Mouse (Mus musculus) neural tube, embryonic 13.5 days (tissue): Measurements from ENCODE around the gene Nusap1. TPM values are rescaled to one million over a fixed set of nuclear protein-coding genes. Genes with fewer than 3 reads are reported as not detected.
A peak's percentile ranks its signal among the peaks of the same experiment; 100 is the strongest.
"Not testable (repeated sequence)": the region's sequence is repeated elsewhere in the genome, so short reads cannot be mapped to it uniquely, and the experiment has no call there.

Source experiments
- ATAC-seq: fragments of 200-750 bp; cut with Nextera tagmentation; 2 replicates; pipeline ENCODE4 v1.8.0; 2017; ENCODE audit warnings: low read depth, mild to moderate bottlenecking, moderate TSS enrichment, moderate library complexity
- H3K27ac ChIP-seq: fragments of 300-500 bp; sonication (generic); replicated peaks from 2 replicates; pipeline ENCODE4 v1.5.1; 2015; ENCODE audit warnings: moderate library complexity, mild to moderate bottlenecking, inconsistent platforms
- H3K27me3 ChIP-seq: fragments of 300-500 bp; sonication (generic); 2 replicates; pipeline ENCODE4 v1.6.1; 2015; ENCODE audit warnings: mild to moderate bottlenecking, inconsistent platforms
- H3K36me3 ChIP-seq: fragments of 300-500 bp; sonication (generic); 2 replicates; pipeline ENCODE4 v1.6.1; 2015; ENCODE audit warnings: mild to moderate bottlenecking, inconsistent platforms
- H3K4me1 ChIP-seq: fragments of 300-500 bp; sonication (generic); replicated peaks from 2 replicates; pipeline ENCODE4 v1.6.1; 2015; ENCODE audit warnings: inconsistent platforms
- H3K4me2 ChIP-seq: fragments of 300-500 bp; sonication (generic); 2 replicates; pipeline ENCODE4 v1.6.1; 2015; ENCODE audit warnings: inconsistent platforms, mild to moderate bottlenecking, moderate library complexity
- H3K4me3 ChIP-seq: fragments of 300-500 bp; sonication (generic); 2 replicates; pipeline ENCODE4 v1.5.1; 2015; ENCODE audit warnings: mild to moderate bottlenecking, inconsistent platforms
- H3K9ac ChIP-seq: fragments of 300-500 bp; sonication (generic); 2 replicates; pipeline ENCODE4 v1.6.1; 2015; ENCODE audit warnings: moderate library complexity, mild to moderate bottlenecking, inconsistent platforms
- H3K9me3 ChIP-seq: fragments of 300-500 bp; sonication (generic); 2 replicates; pipeline ENCODE4 v1.6.1; 2016; ENCODE audit warnings: inconsistent platforms
- WGBS: fragments of 180-500 bp; shearing (Covaris S2); methylation state at CpG from one replicate; pipeline ENCODE4 v1.1.7; 2015; 5-methylcytosine and 5-hydroxymethylcytosine counted together
- polyA plus RNA-seq: library from polyadenylated mRNA; unstranded; fragments of >200 nt; fragmentation: Nextera tagmentation; extraction: Ambion mirVana; gene quantifications from 2 replicates; pipeline ENCODE4 v1.2.1, GENCODE M21; 2015

Gene Nusap1
- polyA plus RNA-seq, 1 experiment from 2014 or later: 13.4 TPM

DNA sequence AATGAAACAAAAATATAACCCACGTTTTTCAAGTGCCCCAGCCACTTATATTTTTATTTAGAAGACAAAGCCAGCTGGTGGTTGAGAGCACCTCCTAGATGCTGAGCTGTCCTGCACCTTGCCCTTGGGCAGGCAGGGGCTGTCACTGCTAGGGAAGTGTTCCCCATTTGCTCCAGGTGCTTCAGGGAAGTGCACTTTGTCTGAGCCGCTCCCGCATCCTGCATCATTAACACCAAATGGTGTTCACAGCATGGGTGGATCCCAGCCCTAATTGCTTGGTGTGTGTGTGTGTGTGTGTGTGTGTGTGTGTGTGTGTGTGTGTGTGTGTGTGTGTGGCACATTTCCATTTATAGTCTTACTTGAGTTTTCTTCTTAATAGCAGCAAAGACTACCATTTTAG, 16.5 kb upstream of the Nusap1 start:
- not testable (repeated sequence) for H3K4me2 ChIP-seq, ATAC-seq, H3K4me3 ChIP-seq, H3K9ac ChIP-seq, H3K27ac ChIP-seq, H3K9me3 ChIP-seq, H3K27me3 ChIP-seq
- Histone ChIP-seq H3K4me1 (peaks cover 36% of the 10 kb centered on the region), H3K36me3 (peaks cover 60% of the 10 kb centered on the region)
- 72% methylated on average over 3 of the region's 3 CpGs for WGBS

DNA sequence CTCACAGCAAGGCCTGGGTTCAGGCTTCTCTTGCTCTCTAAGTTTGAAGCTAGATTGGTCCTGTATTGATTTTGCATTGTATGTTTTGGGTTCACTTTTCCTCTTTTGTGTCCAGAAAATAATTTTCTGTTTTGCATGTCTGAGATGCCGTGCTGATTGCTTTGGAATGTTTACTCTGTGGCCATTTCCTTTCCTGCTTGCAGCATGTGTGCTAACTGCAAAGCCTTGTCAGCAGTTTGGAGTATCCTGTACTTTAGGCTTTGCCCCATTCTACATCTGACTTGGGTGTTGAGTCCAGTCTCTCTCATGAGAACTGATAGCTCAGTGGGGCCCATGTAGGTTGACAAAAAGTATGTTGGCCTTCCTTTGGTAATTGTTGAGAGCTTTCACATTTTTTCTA, 15.6 kb upstream of the Nusap1 start:
- peaks cover 59% of the 10 kb centered on the region for H3K36me3 ChIP-seq
- H3K4me1 ChIP-seq: peaks cover 29% of the 10 kb centered on the region
- no peak overlapping the region for H3K4me2 ChIP-seq
- no peak overlapping the region for H3K9ac ChIP-seq
- no peak overlapping the region for H3K27ac ChIP-seq
- H3K4me3 ChIP-seq: no peak overlapping the region
- H3K27me3 ChIP-seq: no peaks in the 10 kb centered on the region
- no peak for ATAC-seq
- H3K9me3 ChIP-seq: no peaks in the 10 kb centered on the region
- 87% methylated on average over 1 of the region's 1 CpGs for WGBS

DNA sequence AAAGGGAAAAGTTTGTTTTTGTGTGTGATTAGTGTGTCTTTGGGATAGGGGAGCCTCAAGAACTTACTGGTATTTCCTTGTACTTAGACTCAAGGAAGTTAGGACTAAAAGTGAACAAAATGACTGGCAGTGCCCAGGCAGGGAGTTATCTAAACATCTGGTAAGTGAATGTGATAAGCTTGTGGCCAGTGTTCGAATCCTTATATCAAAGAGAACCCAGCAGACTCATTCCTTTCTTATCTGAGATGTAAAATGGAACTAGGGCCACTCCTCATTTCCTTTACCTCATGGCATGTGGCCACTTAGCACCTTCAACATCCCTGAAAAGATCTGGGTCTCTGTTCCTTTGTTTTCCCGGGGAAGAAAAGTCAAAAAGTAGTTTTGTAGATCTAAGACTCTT, 14.2 kb upstream of the Nusap1 start:
- no peak for ATAC-seq
- Histone ChIP-seq H3K27me3 (no peaks in the 10 kb centered on the region), H3K36me3 (peaks cover 60% of the 10 kb centered on the region), H3K4me2 (no peak overlapping the region), H3K4me1 (peaks cover 22% of the 10 kb centered on the region), H3K4me3 (no peak overlapping the region), H3K9me3 (no peaks in the 10 kb centered on the region), H3K9ac (no peak overlapping the region), H3K27ac (no peak overlapping the region)
- WGBS: 91% methylated on average over 2 of the region's 2 CpGs

DNA sequence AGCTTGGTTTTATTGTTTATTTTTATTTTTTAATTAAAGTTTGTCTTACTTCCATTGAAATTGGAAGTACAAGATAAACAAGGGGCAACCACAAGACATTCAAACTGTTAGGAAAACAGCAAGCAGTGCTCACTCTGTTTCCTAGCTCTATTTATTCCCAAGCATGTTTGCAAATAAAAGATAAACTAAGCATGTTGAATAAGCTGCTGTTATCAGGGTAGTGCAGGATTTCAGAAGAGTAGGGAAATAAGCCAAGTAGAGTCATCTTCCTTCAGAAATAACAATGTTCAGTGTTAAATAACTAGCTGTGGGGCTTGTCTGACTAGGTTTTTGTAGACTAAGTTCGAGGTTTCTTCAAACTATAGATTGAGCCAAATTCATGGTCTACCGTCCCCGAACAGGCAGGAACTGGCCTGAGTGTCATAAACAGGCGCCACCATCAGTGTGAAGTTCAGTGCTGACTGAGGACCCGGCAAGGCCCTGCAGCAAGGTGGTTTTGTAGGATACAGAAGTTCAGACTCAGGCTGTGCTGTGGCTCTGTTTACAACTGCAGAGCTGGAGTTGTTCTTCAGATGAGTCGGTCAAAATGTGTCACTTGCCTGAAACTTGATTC, 12.6 kb upstream of the Nusap1 start:
- no peak overlapping the region for H3K4me2 ChIP-seq

DNA sequence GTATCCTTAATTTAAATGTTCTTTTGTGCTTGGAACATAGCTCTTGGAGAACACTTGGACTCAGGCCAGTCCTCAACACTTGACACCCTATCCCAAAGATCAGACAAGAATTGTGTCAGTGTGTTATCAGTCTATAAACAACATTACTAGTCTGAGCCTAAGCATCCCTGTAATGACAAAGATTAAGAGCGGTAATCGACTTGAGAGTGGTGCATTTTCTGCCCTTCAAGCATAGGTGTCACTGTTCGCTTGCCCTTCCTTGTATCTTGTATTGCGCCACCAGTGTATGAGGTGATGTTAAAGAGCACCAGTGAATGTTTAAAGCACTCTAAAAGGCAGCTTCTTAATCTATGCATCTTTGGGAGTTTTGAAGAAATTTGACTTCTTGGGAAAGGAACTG, 11.1 kb upstream of the Nusap1 start:
- no peak overlapping the region for H3K4me2 ChIP-seq
- no peak overlapping the region for H3K4me3 ChIP-seq
- H3K4me1 ChIP-seq: peaks cover 6% of the 10 kb centered on the region; the same call in 1 of the 2 replicates
- H3K36me3 ChIP-seq: peaks cover 50% of the 10 kb centered on the region
- no peak for ATAC-seq
- no peaks in the 10 kb centered on the region for H3K9me3 ChIP-seq
- H3K27ac ChIP-seq: no peak overlapping the region
- H3K9ac ChIP-seq: no peak overlapping the region
- WGBS: 96% methylated on average over 4 of the region's 4 CpGs
- no peaks in the 10 kb centered on the region for H3K27me3 ChIP-seq

More for the DNA sequence above, 12.6 kb upstream of the Nusap1 start:
- WGBS: 89% methylated on average over 6 of the region's 6 CpGs
- ATAC-seq: no peak
- Histone ChIP-seq H3K27ac (no peak overlapping the region), H3K9ac (no peak overlapping the region), H3K9me3 (no peaks in the 10 kb centered on the region), H3K4me1 (peaks cover 18% of the 10 kb centered on the region), H3K36me3 (peaks cover 59% of the 10 kb centered on the region), H3K4me3 (no peak overlapping the region), H3K27me3 (no peaks in the 10 kb centered on the region)

DNA sequence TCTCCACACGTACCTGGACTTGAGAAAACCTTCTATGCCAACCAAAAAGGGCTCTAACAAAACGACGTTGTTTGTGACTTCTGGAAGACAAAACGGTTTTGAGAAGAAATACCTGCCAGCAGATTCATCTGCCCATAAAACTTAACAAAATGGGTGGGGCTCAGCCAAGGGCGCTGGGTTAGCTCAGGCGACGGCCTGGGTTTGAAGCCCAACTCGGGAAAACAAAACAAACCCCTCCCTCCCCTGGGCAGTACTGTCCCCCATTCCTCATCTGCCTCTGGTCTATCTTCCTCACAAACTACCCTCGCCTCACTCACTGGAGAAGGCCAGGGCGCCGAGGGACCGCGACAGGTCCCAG, 278 bp upstream of the Nusap1 start:
- WGBS: 1% methylated on average over 13 of the region's 13 CpGs
- Histone ChIP-seq H3K9ac (peak overlapping the region; percentile 61), H3K36me3 (no peaks in the 10 kb centered on the region), H3K4me3 (peak overlapping the region; percentile 62), H3K27me3 (no peaks in the 10 kb centered on the region), H3K27ac (no peak overlapping the region), H3K4me1 (peaks cover 33% of the 10 kb centered on the region), H3K9me3 (no peaks in the 10 kb centered on the region), H3K4me2 (peak overlapping the region; percentile 83)
- ATAC-seq: no peak

DNA sequence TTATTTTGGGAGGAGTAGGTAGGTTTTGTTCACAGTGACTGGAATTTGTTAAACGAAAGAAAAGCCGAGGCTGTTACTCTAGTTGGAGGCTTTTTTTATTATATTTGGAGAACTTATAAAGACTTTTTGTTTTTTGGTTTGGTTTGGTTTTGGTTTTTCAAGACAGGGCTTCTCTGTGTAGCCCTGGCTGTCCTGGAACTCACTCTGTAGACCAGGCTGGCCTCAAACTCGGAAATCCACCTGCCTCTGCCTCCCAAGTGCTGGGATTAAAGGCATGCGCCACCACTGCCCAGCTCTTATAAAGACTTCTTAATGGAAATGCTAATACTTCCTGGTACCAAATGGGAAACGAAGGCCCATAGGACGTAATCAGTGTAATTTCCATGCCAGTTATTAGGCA, 904 bp downstream of the Nusap1 start:
- H3K4me3 ChIP-seq: peak overlapping the region; percentile 62
- H3K27ac ChIP-seq, H3K36me3 ChIP-seq, ATAC-seq, H3K9me3 ChIP-seq, H3K27me3 ChIP-seq: not testable (repeated sequence)
- peak overlapping the region; percentile 83 for H3K4me2 ChIP-seq
- 12% methylated on average over 6 of the region's 6 CpGs for WGBS
- peak overlapping the region; percentile 63 for H3K9ac ChIP-seq
- peaks cover 33% of the 10 kb centered on the region for H3K4me1 ChIP-seq

DNA sequence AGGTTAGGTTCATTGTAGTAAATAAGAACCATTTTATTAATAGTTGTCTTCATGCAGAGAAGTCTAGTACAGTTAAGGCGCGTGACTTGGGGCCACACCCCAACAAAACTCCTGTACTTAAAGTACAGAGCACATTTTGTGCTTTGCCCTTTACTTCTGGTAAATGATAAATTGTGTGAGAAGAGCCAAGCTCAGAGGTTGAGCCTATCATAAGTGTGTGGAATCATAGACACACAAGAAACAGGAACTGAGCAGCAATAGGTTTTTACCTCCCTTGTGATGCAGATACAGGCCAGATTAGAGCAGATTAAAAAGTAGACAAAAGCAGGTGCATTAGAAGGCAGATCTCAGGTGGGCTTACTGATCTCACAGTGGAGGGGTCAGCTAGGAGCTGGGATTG, 3.2 kb downstream of the Nusap1 start:
- H3K4me1 ChIP-seq: peaks cover 33% of the 10 kb centered on the region
- 0 out of 2 replicates have a peak overlapping the region, but pooled peaks have one; percentile 3 for H3K4me2 ChIP-seq
- H3K9ac ChIP-seq: no peak overlapping the region; the same call in 1 of the 2 replicates
- H3K27me3 ChIP-seq: no peaks in the 10 kb centered on the region
- H3K9me3 ChIP-seq: no peaks in the 10 kb centered on the region
- ATAC-seq: no peak
- WGBS: 100% methylated on average over 2 of the region's 2 CpGs
- no peaks in the 10 kb centered on the region for H3K36me3 ChIP-seq
- H3K27ac ChIP-seq: no peak overlapping the region
- no peak overlapping the region for H3K4me3 ChIP-seq

DNA sequence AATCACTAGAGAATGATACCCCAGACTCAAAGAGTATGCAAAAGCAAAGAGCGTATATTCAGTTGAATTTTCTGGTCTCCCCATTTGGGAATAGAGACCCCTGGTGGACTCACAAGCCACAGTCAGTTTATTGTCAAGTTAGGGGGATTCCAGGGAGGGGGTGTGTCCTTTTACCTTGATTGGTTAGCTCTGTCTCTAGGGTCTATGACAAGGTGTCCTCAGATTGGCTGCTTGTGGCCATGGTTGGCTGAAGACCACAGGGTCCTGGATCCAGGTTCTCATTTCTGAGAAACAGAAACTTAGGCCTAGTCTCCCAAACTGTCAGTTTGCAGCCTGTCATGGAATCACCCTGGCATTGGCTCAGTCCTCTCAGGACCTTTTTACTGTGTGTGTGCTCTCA, 18.7 kb downstream of the Nusap1 start:
- Histone ChIP-seq H3K4me3 (no peak overlapping the region), H3K27ac (no peak overlapping the region), H3K4me2 (no peak overlapping the region), H3K36me3 (peaks cover 48% of the 10 kb centered on the region), H3K4me1 (no peaks in the 10 kb centered on the region), H3K27me3 (no peaks in the 10 kb centered on the region), H3K9me3 (no peaks in the 10 kb centered on the region), H3K9ac (no peak overlapping the region)
- 84% methylated on average over 1 of the region's 1 CpGs for WGBS
- ATAC-seq: no peak

DNA sequence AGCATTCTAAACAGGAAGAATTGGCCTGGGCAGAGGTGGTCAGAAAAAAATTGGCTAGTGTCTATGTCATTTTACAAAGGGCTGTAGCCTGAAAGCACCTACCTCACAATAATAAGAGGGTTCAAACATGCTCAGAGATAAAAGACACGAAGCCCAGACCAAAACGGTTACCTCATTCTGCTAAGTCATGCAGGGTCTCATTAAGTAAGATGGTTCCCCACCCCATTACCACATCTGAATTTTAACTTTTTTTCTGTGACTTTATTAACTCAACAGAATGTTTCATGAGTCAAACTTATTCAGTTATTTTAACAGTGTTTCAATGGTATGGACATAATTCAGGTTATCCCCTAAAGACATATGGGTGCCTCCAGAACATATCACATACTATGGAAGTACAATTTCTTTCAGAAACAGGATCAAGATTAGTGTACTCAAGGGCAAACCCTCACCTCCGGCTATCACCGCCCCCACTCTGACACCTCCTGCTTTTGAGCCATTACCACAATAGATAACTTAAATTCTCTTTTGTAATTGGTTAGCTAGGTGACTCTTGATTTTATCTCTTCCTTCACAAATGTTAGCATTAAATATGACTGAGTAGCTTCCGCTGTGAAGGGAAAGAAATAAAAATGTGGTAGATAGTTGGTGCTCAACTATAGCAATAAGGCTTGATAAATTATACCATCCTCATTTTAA, 23.3 kb downstream of the Nusap1 start:
- Histone ChIP-seq H3K36me3 (peaks cover 60% of the 10 kb centered on the region), H3K4me3 (no peak overlapping the region), H3K9me3 (no peaks in the 10 kb centered on the region), H3K4me1 (no peaks in the 10 kb centered on the region), H3K4me2 (no peak overlapping the region), H3K27me3 (no peaks in the 10 kb centered on the region), H3K27ac (no peak overlapping the region), H3K9ac (no peak overlapping the region)
- ATAC-seq: no peak
- 96% methylated on average over 5 of the region's 5 CpGs for WGBS

DNA sequence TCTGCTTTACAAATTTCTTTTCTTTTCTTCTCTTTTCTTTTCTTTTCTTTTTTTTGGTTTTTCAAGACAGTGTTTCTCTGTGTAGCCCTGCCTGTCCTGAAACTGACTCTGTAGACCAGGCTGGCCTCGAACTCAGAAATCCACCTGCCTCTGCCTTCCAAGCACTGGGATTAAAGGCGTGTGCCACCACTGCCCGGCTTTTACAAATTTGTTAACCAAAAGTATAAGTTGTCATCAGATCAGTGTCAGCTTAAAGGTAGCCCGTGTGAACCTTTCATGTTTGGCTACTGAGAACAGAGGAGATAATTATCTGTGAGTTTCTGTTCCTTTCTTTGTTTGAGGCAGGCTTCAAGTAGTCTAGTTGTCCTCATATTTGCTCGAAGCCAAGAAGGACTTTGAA, 26.2 kb downstream of the Nusap1 start:
- H3K4me2 ChIP-seq: no peak overlapping the region
- no peak overlapping the region for H3K4me3 ChIP-seq
- peaks cover 54% of the 10 kb centered on the region for H3K36me3 ChIP-seq
- no peak overlapping the region for H3K9ac ChIP-seq
- 97% methylated on average over 5 of the region's 5 CpGs for WGBS
- no peaks in the 10 kb centered on the region for H3K4me1 ChIP-seq
- H3K27me3 ChIP-seq: no peaks in the 10 kb centered on the region
- no peaks in the 10 kb centered on the region for H3K9me3 ChIP-seq
- no peak for ATAC-seq
- H3K27ac ChIP-seq: no peak overlapping the region

DNA sequence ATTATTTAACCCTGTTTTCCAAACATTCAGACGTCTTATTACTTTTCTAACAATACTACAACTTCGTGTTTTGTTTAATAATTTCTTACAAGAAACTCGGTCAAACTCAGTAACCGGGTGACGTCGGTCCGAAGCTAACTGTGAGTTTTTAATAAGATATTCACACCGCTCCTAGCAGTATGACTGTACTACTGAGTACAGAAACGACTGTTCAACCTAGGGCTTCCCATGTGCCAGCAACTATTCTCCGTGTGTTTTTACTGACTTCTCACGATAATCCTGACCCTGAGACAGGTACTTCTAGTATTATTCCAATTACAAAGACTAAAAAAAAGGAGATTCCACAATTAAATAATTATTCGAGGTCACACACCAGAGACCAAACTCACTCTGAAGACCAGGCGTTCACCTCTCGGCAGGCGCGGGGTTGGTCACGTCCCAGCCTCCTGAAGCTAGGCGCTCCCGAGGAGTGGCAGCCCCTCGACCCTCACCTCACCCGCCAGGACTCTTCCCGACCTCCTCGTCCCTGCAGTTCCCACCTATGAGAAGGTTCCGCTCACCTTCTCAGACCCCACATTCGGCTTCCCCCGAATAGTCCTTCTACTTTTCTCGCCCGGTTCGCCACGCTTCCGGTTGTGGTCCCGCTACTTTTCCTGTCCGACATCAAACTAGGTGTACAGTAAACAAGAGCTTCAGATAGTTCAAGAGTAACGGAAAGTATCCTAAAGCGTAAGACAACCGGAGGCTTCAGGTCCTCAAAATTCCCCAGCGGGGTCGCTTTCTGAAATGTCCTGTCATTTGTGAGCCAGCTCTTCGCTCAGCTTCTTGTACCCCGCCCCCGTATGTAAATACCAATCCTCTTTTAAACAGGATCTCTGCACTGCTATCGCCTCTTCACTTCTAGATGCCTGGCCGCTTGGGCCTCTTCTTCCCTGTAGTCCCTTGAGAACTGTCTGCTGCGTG, 44.4 kb downstream of the Nusap1 start, which contains the start of gene Ndufaf1:
TSS of gene Ndufaf1 (minus strand) at position 608 of the 963 bp plus-strand sequence.
- Histone ChIP-seq H3K27ac (no peak within 1 kb of the TSS), H3K4me2 (peak within 1 kb of the TSS; percentile 83), H3K9ac (peak within 1 kb of the TSS; percentile 76), H3K27me3 (no peaks in the 10 kb centered on the region), H3K4me1 (peaks cover 11% of the 10 kb centered on the region), H3K36me3 (peaks cover 25% of the 10 kb centered on the region), H3K9me3 (no peaks in the 10 kb centered on the region), H3K4me3 (peak within 1 kb of the TSS; percentile 81)
- peak; percentile 89 for ATAC-seq
- 2% methylated on average over 44 of the region's 44 CpGs for WGBS
